Mouse (Mus musculus): ENCODE data around the gene Cemip.
"Not testable (repeated sequence)": the region's sequence is repeated elsewhere in the genome, so short reads cannot be mapped to it uniquely, and the experiment has no call there.

Gene Cemip

GRCm38 (mm10) chr7:84086039-84086829, at the start of gene Cemip:
Cemip (minus strand) TSS chr7:84086502.
- peak; percentile 95 for DNase-seq (ENCODE audit: low read depth)

GRCm38 (mm10) chr7:84132704-84133103, 46.4 kb upstream of the Cemip start:
- peak; percentile 91 for DNase-seq (ENCODE audit: low read depth)

DNA sequence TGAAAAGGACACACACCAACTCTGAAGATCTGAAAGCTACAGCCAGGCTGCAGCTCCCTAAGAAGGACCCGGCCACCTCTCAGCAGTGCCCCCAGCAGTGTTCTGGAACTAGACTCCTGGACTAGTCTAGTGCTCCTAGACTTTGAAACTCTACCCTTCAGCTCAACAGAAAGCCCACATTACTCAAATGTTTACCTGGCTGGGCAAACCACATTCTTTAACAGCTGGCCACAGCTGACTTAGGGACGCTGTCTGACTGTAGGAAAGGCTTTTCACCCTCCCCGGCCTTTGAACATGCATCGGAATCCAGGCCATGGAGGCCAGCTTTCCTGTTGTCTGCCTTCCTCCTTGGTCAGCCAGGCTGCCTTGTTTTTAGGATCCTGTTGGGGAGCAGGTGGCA, 45.4 kb upstream of the Cemip start:
- DNase-seq (ENCODE audit: low read depth): no peak

- peak; percentile 27 for DNase-seq (ENCODE audit: low read depth)
These were observed 42.4 kb upstream of the Cemip start for GRCm38 (mm10) chr7:84128661-84129060.

DNA sequence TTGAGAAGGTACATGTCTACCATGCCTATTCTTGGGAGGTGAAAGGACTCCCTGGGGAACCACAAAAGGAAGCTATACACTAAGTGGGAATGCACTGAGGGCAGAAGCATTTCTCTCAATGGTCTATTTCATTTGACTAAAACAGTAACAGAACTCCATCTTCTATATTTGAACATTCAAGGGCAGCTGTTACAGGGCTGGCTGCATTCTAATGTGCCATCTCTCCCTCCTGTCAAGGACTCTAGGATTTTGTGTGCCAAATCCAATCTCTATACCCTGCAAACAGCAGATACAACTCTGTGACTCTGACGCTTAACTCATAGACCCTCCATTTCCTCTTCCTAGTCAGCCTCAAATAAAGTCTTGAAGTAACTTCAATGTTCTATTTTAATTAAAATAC, 39.4 kb upstream of the Cemip start:
- no peak for DNase-seq (ENCODE audit: low read depth)

DNA sequence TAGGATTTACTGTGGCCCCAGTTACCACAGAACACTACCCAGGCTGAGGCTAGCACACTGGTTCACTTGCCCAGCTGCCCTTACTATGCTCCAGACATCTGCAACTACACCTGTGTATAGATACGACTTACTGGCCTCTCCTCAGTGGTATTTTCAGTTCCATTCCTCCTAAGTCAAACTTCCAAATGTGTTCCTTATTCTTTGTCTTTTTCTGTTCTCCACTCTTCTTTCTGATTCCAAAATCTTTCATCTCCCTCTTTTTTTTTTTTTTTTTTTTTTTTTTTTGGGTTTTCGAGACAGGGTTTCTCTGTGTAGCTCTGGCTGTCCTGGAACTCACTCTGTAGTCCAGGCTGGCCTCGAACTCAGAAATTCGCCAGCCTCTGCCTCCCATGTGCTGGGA, 37.3 kb upstream of the Cemip start:
- not testable (repeated sequence) for DNase-seq (ENCODE audit: low read depth)

GRCm38 (mm10) chr7:84121778-84122177, 35.5 kb upstream of the Cemip start:
- DNase-seq (ENCODE audit: low read depth): no peak

DNA sequence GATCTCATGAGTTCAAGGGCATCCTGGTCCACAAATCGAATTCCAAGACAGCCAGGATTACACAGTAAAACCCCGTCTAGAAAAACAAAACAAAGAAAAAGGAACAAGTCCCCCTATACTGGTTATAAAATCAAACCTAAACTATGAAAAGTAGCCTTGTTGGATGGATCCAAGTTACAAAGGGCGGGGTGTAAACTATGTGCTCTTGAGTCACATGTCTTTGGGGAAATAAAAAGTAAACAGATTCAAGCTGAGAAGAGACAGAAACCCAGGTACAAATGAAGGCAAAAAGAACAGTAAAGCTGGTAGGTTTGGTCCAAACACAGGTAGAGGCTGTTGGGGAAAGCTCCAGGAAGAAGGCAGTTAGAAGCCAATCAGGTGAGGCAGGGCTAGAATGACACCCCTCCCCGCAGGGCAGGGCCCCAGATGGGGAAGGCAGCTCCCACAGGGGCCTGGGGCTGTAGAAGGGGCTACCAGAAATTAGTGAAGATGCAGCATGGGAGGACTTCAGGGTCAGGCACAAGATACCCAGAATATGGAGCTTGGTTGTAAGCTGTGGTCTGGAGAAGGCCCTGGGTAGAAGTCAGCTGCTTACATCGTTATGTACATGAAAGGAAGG, 33.9 kb upstream of the Cemip start:
- no peak for DNase-seq (ENCODE audit: low read depth)

- DNase-seq (ENCODE audit: low read depth): peak; percentile 8
These were observed 33.2 kb upstream of the Cemip start for GRCm38 (mm10) chr7:84119216-84120105.

GRCm38 (mm10) chr7:84117543-84118122, 31.3 kb upstream of the Cemip start:
- DNase-seq (ENCODE audit: low read depth): peak; percentile 61

GRCm38 (mm10) chr7:84116621-84117542, 30.6 kb upstream of the Cemip start:
- peak; percentile 59 for DNase-seq (ENCODE audit: low read depth)

- DNase-seq (ENCODE audit: low read depth): peak; percentile 14
These were observed 29.1 kb upstream of the Cemip start for GRCm38 (mm10) chr7:84115385-84115784.

DNA sequence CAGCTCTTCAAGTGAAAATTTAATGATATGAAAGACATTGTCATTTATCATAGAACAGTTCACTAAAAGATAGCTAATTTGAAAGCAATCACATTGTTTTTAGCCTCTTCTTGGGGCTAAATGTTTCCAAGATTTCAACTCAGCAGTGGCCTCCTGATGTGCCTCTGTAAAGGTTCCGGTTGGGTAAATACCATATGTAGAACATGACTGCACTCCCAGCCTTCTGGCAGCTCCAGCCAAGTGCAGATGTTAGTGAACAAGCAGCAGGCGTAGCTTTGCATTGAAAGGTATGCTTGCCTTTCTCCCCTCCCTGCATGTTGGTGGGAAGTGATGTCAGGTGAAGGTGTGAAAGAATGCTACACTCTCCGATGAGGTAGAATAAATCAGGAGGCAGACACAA, 28.5 kb upstream of the Cemip start:
- DNase-seq (ENCODE audit: low read depth): no peak

DNA sequence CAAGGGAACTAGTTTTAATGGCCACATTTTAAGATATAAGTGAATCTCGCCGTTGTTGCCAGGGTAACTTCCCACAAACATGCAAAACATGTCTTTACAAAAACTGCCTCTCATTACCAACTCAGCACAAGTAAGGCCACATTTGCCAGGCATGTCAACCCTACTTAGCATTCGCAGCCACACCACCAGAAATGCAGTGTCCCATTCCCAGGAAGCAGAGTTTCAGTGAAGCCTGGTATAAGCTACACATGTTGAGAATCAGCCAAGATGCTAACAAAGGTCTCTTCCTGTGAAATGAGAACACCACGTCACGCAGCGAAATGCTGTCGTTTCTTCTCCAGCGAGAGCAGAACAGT, 26.7 kb upstream of the Cemip start:
- DNase-seq (ENCODE audit: low read depth): no peak

- DNase-seq (ENCODE audit: low read depth): no peak
These were observed 26.2 kb upstream of the Cemip start for GRCm38 (mm10) chr7:84112351-84113034.

GRCm38 (mm10) chr7:84111716-84112350, 25.5 kb upstream of the Cemip start:
- no peak for DNase-seq (ENCODE audit: low read depth)

- DNase-seq (ENCODE audit: low read depth): no peak
These were observed 20.6 kb upstream of the Cemip start for GRCm38 (mm10) chr7:84106942-84107341.

DNA sequence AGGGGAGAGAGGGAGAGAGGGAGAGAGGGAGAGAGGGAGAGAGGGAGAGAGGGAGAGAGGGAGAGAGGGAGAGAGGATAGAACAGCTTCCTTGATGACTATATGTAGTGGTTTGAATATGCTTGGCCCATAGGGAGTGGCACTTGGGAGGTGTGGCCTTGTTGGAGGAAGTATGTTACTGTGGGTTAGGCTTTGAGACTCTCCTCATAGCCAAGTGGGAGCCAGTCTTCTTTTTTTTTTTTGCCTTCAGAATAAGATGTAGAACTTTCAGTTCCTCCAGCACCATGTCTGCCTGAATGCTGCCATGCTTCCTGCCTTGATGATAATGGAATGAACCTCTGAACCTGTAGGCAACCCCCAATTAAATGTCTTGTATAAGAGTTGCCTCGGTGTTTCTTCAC, 16.3 kb upstream of the Cemip start:
- DNase-seq (ENCODE audit: low read depth): no peak

GRCm38 (mm10) chr7:84100672-84101071, 14.4 kb upstream of the Cemip start:
- DNase-seq (ENCODE audit: low read depth): no peak

DNA sequence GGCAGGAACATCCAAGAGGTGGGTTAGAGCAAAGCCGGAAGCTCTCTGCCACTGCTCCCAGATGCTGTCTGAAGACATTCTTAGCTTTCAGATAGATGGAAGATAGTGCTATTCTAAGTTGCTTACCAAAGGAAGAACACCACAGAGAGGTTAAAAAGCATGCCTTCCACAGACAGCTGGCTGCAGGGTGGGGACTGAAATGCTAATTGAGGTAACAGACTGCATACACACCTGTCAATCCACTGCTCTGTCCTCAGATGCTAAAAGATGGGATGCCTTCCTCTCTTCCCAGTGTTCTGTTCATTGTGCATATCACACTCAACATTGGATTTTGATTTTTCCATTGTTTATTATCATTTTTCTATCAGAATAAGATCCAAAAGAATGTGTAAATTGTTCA, 11.8 kb upstream of the Cemip start:
- no peak for DNase-seq (ENCODE audit: low read depth)

Measured in NIH3T3 (cell line).